Mouse (Mus musculus) liver, embryonic 12.5 days (tissue): ENCODE measurements around the gene Cenpq. TPM values are rescaled to one million over a fixed set of nuclear protein-coding genes. Genes with fewer than 3 reads are reported as not detected.

ENCODE experiments used
- ATAC-seq: fragments of 200-750 bp; cut with Nextera tagmentation; 2 replicates; pipeline ENCODE4 v1.8.0; 2017; ENCODE audit warnings: moderate number of reproducible peaks, mild to moderate bottlenecking, moderate library complexity
- H3K27ac ChIP-seq: fragments of 300-500 bp; sonication (generic); 2 replicates; pipeline ENCODE4 v1.5.1; 2016; ENCODE audit warnings: mild to moderate bottlenecking
- H3K27me3 ChIP-seq: fragments of 300-500 bp; sonication (generic); replicated peaks from 2 replicates; pipeline ENCODE4 v1.6.1; 2016; ENCODE audit warnings: mild to moderate bottlenecking, moderate library complexity
- H3K36me3 ChIP-seq: fragments of 300-500 bp; sonication (generic); 2 replicates; pipeline ENCODE4 v1.6.1; 2016; ENCODE audit warnings: mild to moderate bottlenecking, moderate library complexity
- H3K4me1 ChIP-seq: fragments of 300-500 bp; sonication (generic); 2 replicates; pipeline ENCODE4 v1.6.1; 2016
- H3K4me2 ChIP-seq: fragments of 300-500 bp; sonication (generic); 2 replicates; pipeline ENCODE4 v1.6.1; 2016; ENCODE audit warnings: mild to moderate bottlenecking, moderate library complexity
- H3K4me3 ChIP-seq: fragments of 300-500 bp; sonication (generic); 2 replicates; pipeline ENCODE4 v1.5.1; 2016; ENCODE audit warnings: mild to moderate bottlenecking, moderate library complexity
- H3K9ac ChIP-seq: fragments of 300-500 bp; sonication (generic); 2 replicates; pipeline ENCODE4 v1.6.1; 2016; ENCODE audit warnings: mild to moderate bottlenecking, moderate library complexity
- H3K9me3 ChIP-seq: fragments of 300-500 bp; sonication (generic); replicated peaks from 2 replicates; pipeline ENCODE4 v1.6.1; 2016; ENCODE audit warnings: mild to moderate bottlenecking, moderate library complexity
- WGBS: fragments of 180-500 bp; shearing (Covaris S2); methylation state at CpG from one replicate; pipeline ENCODE4 v1.1.7; 2016; ENCODE audit not compliant: insufficient replicate concordance; 5-methylcytosine and 5-hydroxymethylcytosine counted together
- polyA plus RNA-seq: library from polyadenylated mRNA; unstranded; fragments of >200 nt; fragmentation: Nextera tagmentation; extraction: Ambion mirVana; gene quantifications from 2 replicates; pipeline ENCODE4 v1.2.1, GENCODE M21; 2016

Cenpq gene
- polyA plus RNA-seq, 1 experiment from 2014 or later, result 27.5 TPM

DNA sequence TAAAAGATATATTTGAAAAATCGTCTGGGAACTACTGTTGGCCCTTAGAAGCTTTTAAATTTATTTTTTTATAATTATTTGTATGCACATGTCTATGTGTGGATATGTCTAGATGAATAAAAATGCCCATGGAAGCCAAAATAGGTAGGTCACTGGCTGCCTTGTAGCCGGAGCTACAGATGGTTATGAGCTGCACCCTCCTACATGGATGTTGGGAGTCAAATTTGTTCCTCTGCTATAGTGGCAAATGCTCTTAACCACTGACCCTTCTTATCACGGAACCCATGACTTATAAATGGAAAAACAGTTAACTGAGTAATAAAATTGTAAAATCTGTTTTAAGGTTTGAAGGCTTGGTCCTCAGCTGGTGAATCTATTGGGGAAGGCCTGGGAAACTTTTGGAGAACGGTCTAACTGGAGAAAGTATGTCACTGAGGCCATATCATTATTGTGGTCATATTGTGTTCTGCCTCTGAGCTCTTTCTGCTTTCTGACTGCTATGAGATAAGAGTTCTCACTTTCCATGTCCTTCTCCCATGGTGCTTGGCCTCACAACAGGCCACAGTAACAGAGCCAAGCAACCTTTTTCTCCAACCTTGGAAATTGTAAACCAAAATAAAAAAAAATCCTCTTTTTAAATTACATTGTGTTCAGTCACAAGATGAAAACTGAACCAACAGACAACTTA, 46.9 kb downstream of the Cenpq start:
- H3K4me1 ChIP-seq, result peaks cover 6% of the 10 kb centered on the region
- WGBS, result 43% methylated on average over 4 of the region's 4 CpGs
- peak; percentile 77 for ATAC-seq
- no peaks in the 10 kb centered on the region for H3K27me3 ChIP-seq
- H3K4me2 ChIP-seq, result no peak overlapping the region
- no peak overlapping the region for H3K9ac ChIP-seq
- no peak overlapping the region for H3K4me3 ChIP-seq
- no peaks in the 10 kb centered on the region for H3K36me3 ChIP-seq
- H3K9me3 ChIP-seq, result no peaks in the 10 kb centered on the region
- H3K27ac ChIP-seq, result no peak overlapping the region

DNA sequence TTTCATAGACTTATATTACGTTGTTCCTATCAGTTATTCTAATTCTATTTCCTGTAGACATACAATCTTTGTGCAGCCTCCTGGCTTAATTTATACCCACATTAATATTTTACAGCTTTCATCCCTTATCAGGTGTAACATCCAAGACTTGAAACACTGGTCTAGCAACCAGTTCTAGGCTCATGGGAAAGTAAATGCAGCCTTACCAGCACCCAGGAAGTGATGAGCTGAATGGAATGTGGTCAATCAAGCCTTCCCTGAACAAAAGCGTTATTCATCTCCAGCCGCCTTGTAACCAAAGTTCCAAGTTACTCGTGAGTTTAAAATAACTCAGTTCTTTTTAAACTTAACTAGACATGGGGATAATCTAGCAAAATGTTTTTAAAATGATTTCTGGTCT, 49.7 kb downstream of the Cenpq start:
- H3K9ac ChIP-seq, result no peak overlapping the region
- no peak overlapping the region for H3K4me3 ChIP-seq
- 74% methylated on average over 4 of the region's 4 CpGs for WGBS
- peaks cover 13% of the 10 kb centered on the region for H3K4me1 ChIP-seq
- no peak overlapping the region for H3K4me2 ChIP-seq
- no peaks in the 10 kb centered on the region for H3K27me3 ChIP-seq
- no peaks in the 10 kb centered on the region for H3K36me3 ChIP-seq
- ATAC-seq, result no peak
- no peaks in the 10 kb centered on the region for H3K9me3 ChIP-seq
- H3K27ac ChIP-seq, result no peak overlapping the region

DNA sequence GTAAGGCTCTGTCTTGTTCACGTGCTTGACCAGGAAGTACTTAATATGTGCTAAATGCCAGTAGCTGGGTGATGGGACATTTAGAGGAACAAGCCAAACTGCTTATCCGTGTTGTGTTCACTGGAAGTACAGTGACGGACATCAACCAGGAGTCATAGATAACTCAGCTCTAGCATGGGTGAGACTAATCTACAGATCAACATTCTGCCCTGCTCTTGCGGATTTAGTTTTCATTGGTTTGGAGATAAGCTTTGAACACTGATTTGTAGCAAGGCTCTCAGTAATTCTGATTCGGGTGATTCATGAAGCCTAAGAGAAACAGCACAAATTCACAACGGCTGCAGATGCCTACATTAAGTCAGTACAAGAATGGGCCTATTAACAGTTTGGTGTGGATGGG, 52.7 kb downstream of the Cenpq start:
- Histone ChIP-seq H3K27ac (no peak overlapping the region), H3K4me3 (no peak overlapping the region)
- no peak for ATAC-seq

DNA sequence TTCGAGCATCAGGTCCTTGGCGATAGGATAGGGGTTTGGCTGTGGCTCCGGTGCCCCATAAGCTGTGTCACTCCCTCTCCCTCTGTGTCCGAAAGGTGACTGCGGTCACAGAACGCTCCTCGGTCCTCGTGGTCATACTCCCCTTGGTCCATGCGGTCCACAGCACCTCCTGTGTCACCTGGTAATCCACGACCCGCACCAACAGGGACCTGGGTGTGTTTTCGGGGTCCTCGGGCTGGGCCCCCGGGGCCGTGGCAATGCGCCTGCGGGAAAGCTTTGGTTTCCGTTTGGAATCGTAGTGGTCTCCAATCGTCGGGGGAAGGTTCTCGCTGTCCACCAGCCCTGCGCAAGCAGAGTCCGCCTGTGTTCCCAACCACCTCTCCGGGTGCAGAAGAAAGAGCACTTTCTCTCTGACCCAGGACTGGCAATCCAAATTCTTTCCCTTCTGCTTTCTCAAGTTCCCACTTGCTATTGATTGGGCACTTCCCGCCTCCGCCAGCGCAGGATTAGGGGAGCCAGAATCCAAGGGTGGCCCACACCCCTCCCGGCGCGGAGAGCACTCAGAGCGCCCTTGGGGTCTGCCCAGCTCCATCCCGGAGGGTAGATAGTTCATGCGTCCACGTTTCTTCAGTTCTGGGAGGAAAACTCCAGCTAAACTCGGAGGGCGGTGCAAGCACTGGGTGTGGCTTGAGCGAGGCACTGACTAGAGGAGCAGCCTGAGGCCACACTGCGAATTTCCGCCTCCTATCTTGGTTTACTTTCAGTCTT, 54.7 kb downstream of the Cenpq start, which contains the start of gene 9130008F23Rik:
TSS of gene 9130008F23Rik (minus strand) at position 636 of the 768 bp plus-strand sequence.
- no peaks in the 10 kb centered on the region for H3K9me3 ChIP-seq
- H3K27ac ChIP-seq, result peak within 1 kb of the TSS; percentile 50; the same call in 1 of the 2 replicates
- ATAC-seq, result peak; percentile 87
- H3K4me2 ChIP-seq, result peak within 1 kb of the TSS; percentile 86
- peak within 1 kb of the TSS; percentile 82 for H3K9ac ChIP-seq
- peak within 1 kb of the TSS; percentile 77 for H3K4me3 ChIP-seq
- H3K27me3 ChIP-seq, result no peaks in the 10 kb centered on the region
- H3K36me3 ChIP-seq, result no peaks in the 10 kb centered on the region
- peaks cover 32% of the 10 kb centered on the region for H3K4me1 ChIP-seq
- WGBS, result under 1% methylated on average over 40 of the region's 40 CpGs

More for the DNA sequence above, 52.7 kb downstream of the Cenpq start:
- H3K36me3 ChIP-seq, result no peaks in the 10 kb centered on the region
- no peaks in the 10 kb centered on the region for H3K9me3 ChIP-seq
- WGBS, result 47% methylated on average over 6 of the region's 6 CpGs
- no peaks in the 10 kb centered on the region for H3K27me3 ChIP-seq
- H3K4me2 ChIP-seq, result no peak overlapping the region
- no peak overlapping the region for H3K9ac ChIP-seq
- peaks cover 30% of the 10 kb centered on the region for H3K4me1 ChIP-seq

DNA sequence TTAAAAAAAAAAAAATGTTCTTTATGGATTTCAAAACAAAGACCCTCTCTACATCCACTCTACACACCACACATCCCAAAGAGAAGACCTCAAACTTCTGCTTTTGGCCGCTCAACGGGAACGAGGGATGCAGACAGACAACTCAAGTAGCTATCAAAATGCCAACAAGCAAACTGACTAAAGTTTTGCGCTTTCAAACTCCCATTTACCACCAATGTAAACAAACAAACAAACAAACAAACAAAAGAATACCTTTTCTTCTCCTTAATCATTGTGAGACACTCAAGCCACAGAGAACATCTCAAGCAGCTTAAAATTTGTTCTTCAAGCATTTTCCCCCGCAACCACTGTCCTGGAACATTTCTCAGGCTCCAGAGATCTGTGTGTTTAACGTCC, 55.3 kb downstream of the Cenpq start:
- peak overlapping the region; percentile 86 for H3K4me2 ChIP-seq
- 2% methylated on average over 6 of the region's 6 CpGs for WGBS
- H3K27ac ChIP-seq, result peak overlapping the region; percentile 50; the same call in 1 of the 2 replicates
- H3K27me3 ChIP-seq, result no peaks in the 10 kb centered on the region
- peaks cover 32% of the 10 kb centered on the region for H3K4me1 ChIP-seq
- no peak for ATAC-seq
- no peaks in the 10 kb centered on the region for H3K9me3 ChIP-seq
- peak overlapping the region; percentile 82 for H3K9ac ChIP-seq
- no peaks in the 10 kb centered on the region for H3K36me3 ChIP-seq
- peak overlapping the region; percentile 77 for H3K4me3 ChIP-seq

DNA sequence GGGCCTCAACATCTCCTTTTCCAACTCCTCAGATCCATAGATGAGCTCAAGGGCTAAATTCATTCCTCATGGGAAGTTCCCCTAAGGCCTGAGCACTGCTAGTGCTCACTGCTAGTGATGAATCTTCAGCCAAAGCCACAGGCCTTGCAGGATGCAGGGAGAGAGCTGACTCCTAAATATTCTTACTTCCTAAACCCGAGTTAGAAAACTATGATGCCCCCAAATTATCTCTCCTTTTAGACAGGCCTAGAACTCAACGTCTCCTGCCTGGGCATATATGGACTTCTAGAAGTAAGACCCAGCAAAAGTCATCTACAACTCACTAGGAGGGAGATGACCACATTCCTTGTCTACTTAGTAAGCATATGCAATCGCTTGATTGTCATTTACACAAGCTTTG, 57.1 kb downstream of the Cenpq start:
- H3K4me2 ChIP-seq, result peak overlapping the region; percentile 86
- H3K9ac ChIP-seq, result no peak overlapping the region; the same call in 1 of the 2 replicates
- H3K4me3 ChIP-seq, result 0 out of 2 replicates have a peak overlapping the region, but pooled peaks have one; percentile 4
- no peaks in the 10 kb centered on the region for H3K9me3 ChIP-seq
- H3K4me1 ChIP-seq, result peaks cover 38% of the 10 kb centered on the region
- 18% methylated on average over 3 of the region's 3 CpGs for WGBS
- no peak overlapping the region for H3K27ac ChIP-seq
- H3K36me3 ChIP-seq, result no peaks in the 10 kb centered on the region
- no peak for ATAC-seq
- H3K27me3 ChIP-seq, result no peaks in the 10 kb centered on the region

DNA sequence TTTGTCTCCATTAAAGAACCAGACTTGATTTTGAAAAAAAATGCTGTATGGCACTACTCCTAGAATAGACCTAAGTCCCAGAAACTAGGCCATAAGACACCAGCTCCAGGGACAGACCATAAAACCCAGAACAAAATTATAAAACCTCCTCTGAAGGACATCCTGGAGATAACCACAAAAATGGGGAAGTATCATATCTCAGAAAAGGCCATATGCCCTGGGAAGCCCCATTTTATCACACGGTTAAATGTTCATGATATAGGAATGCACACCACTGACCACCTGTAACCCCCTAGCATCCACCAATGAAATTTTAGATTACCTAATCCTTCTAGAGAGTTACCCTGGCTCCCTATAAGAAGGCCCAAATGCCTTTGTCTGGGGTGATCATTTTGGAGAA, 59.3 kb downstream of the Cenpq start:
- ATAC-seq, result no peak
- H3K4me1 ChIP-seq, result peaks cover 32% of the 10 kb centered on the region
- no peak overlapping the region for H3K4me2 ChIP-seq
- no peaks in the 10 kb centered on the region for H3K9me3 ChIP-seq
- H3K27me3 ChIP-seq, result no peaks in the 10 kb centered on the region
- H3K4me3 ChIP-seq, result no peak overlapping the region
- H3K9ac ChIP-seq, result no peak overlapping the region
- WGBS, result 12% methylated on average over 1 of the region's 1 CpGs
- H3K36me3 ChIP-seq, result no peaks in the 10 kb centered on the region
- H3K27ac ChIP-seq, result no peak overlapping the region

DNA sequence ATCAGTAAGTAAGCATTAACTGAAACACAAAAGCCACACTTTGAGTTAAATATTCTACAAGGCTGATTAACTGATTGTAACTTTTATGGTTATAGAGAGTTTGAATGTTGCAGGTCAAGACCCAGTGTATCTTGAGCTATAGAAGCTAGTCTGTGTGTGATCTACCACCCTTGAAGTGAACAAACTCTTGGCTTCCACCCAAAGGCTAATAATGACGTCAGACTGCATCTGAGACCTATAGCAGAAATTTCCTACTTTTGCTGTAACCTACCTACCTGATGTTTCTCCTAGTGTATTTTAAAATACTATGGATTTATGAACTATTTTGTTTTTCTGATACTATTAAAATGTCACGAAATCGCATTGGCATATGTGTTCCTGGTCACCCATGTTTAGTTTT, 60.1 kb downstream of the Cenpq start:
- 77% methylated on average over 3 of the region's 3 CpGs for WGBS
- Histone ChIP-seq H3K9me3 (no peaks in the 10 kb centered on the region), H3K9ac (no peak overlapping the region), H3K36me3 (no peaks in the 10 kb centered on the region), H3K27ac (no peak overlapping the region), H3K27me3 (no peaks in the 10 kb centered on the region), H3K4me2 (no peak overlapping the region), H3K4me1 (peaks cover 32% of the 10 kb centered on the region), H3K4me3 (no peak overlapping the region)
- ATAC-seq, result no peak

DNA sequence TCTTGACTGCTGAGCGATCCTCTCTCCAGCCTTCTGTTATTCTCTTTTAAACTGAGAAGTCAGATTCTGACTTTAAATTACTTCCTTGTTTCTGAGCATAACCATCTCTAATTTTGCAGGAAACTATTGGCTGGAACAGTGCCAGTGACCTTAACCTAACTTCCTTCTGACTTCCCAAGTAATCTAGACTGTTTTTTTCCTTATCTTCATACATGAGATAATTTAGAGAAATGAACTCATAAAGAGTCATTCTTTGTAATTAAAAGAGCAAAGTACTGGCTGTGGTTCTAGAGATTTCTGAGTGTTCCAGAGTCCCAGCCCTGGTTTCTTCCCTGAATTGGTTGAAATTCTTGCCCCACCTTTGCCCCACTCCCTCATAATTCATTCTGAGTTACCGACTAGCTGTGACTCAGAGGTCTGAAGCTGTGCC, 61.2 kb downstream of the Cenpq start:
- Histone ChIP-seq H3K4me3 (no peak overlapping the region), H3K36me3 (no peaks in the 10 kb centered on the region), H3K9ac (no peak overlapping the region), H3K4me1 (peaks cover 32% of the 10 kb centered on the region), H3K27ac (no peak overlapping the region), H3K9me3 (no peaks in the 10 kb centered on the region), H3K27me3 (no peaks in the 10 kb centered on the region), H3K4me2 (no peak overlapping the region)
- 31% methylated on average over 2 of the region's 2 CpGs for WGBS
- no peak for ATAC-seq

Other genes starting within 250 kb of the Cenpq start
- gene Esp1, start 207.9 kb downstream of the Cenpq start, polyA plus RNA-seq, result not detected in 2 replicates
- gene Crisp2, start 128.0 kb downstream of the Cenpq start, polyA plus RNA-seq, result 0.08 and 0.17 TPM in 2 replicates
- 216 and 219 TPM in 2 replicates for gene Rhag, start 123.9 kb downstream of the Cenpq start, polyA plus RNA-seq
- gene 9130008F23Rik, start 54.5 kb downstream of the Cenpq start, polyA plus RNA-seq, result 0.71 and 0.75 TPM in 2 replicates
- not detected in 2 replicates for gene Glyatl3, start 20.7 kb downstream of the Cenpq start, polyA plus RNA-seq
- gene Mut, start 362 bp downstream of the Cenpq start, polyA plus RNA-seq, result 29.4 TPM in 2 replicates